Mouse (Mus musculus) cerebellum, adult (tissue): ENCODE results near the gene Ppfia3.
"Not testable (repeated sequence)": the region's sequence is repeated elsewhere in the genome, so short reads cannot be mapped to it uniquely, and the experiment has no call there.

Experiments used
- ATAC-seq: cut with Nextera tagmentation; 2 replicates; pipeline ENCODE4 v1.9.2; 2017; ENCODE audit warnings: mild to moderate bottlenecking, moderate library complexity, mixed read lengths; ENCODE audit not compliant: insufficient number of reproducible peaks, low FRiP score, low TSS enrichment

Gene Ppfia3

GRCm38 (mm10) chr7:45395129-45395541 lies 28.3 kb upstream of the Ppfia3 start:
- peak; percentile 61; the same call in 1 of the 2 replicates for ATAC-seq

DNA sequence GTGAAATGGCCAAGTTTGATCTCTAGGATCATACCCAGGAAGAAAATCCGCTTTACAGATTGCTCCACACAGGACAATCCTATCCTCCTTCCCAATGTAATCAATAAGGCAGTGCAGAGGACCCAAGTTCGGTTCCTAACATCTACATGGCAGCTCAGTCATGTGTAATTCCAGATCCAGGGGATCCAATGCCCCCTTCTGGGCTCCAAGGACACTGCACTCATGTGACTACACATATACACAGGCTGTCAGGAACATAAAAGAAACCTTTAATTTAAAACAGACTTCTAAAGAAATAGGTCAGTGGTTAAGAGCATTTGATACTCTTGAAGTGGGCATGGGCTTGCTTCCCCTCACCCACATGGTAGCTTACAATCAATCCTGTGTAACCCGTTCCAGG lies 19.3 kb upstream of the Ppfia3 start:
- ATAC-seq = no peak

DNA sequence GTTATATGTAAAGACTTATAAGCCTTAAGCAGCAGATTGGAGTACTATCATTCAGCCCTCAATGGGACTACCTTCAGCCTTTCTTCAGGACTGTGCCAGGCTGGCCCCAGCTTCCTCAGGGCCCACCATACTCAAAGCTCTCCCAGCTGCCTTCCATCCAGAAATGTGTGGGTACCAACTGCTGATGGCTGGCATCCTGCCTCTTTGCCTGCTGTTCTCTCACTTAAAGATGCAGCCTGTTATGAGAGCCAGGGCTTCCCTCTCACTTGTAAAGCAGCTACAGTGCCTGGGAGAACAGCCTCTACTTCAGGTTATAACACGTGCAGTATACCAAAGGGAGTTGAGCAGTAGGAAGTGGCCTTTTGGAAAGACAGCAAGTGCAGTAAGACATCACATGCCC lies 9.2 kb upstream of the Ppfia3 start:
- ATAC-seq = no peak

GRCm38 (mm10) chr7:45374620-45375019 lies 7.8 kb upstream of the Ppfia3 start:
- no peak for ATAC-seq

DNA sequence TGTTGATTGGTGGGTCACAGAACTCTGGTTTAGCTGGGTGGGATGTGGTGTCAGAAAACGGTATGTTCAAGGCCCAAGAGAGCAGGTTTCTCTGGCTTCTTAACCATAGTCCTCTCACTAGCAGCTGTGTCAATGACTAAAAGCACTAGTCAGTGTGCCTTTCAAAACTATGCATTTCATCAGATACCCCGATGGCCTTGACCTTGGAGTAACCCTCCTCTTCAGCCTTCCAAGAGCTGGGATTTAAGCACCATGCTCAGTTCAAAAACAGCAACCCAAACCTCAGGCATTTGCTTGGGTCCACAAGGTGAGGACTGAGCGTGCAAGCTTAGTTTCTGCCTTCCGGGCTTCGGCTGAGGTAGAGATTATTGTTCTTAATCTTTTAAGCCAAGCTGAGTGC lies 5.6 kb upstream of the Ppfia3 start:
- no peak for ATAC-seq

GRCm38 (mm10) chr7:45370475-45371311 lies 3.9 kb upstream of the Ppfia3 start, which contains the start of gene Lin7b:
TSS of gene Lin7b (minus strand) at chr7:45370583.
- peak; percentile 45; the same call in 1 of the 2 replicates for ATAC-seq

- no peak for ATAC-seq
These were observed 3.1 kb upstream of the Ppfia3 start for GRCm38 (mm10) chr7:45369836-45370474.

DNA sequence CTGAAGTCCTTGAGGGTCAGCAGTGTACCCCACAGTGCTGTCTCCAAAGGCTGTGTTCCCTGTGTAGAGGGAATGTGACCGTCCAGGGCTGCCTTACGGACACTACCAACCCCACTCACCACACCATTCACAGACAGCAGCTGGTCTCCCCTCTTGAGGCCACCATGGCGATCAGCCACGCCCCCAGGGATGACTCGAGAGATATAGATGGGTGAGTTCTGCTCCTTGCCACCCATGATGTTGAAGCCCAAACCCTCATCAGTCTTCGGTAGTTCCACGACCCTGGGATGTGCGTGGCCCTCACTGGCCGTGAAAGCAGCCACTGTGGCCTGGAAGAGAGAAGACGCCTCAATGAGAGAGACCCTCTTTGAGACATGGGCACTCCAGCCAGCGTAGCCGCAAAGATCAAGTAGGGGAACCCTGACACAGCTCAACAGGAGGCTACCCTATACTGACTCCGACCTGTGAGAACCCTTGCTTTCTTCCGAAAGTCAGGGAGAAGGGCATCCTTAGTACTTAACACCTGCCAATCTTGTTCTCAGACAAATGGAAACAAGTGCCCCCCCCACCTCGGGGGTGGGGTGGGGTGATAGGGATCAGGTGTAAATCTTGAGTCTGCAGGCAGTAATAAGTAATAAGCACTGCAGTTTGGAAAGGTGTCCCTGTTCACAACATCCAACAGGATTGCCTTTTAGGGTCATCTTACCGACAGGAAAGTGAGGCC lies 2.4 kb upstream of the Ppfia3 start:
- no peak for ATAC-seq

GRCm38 (mm10) chr7:45368178-45368577 lies 1.4 kb upstream of the Ppfia3 start:
- ATAC-seq = no peak

- ATAC-seq = peak; percentile 77
These were observed 431 bp upstream of the Ppfia3 start for GRCm38 (mm10) chr7:45367020-45367880.

DNA sequence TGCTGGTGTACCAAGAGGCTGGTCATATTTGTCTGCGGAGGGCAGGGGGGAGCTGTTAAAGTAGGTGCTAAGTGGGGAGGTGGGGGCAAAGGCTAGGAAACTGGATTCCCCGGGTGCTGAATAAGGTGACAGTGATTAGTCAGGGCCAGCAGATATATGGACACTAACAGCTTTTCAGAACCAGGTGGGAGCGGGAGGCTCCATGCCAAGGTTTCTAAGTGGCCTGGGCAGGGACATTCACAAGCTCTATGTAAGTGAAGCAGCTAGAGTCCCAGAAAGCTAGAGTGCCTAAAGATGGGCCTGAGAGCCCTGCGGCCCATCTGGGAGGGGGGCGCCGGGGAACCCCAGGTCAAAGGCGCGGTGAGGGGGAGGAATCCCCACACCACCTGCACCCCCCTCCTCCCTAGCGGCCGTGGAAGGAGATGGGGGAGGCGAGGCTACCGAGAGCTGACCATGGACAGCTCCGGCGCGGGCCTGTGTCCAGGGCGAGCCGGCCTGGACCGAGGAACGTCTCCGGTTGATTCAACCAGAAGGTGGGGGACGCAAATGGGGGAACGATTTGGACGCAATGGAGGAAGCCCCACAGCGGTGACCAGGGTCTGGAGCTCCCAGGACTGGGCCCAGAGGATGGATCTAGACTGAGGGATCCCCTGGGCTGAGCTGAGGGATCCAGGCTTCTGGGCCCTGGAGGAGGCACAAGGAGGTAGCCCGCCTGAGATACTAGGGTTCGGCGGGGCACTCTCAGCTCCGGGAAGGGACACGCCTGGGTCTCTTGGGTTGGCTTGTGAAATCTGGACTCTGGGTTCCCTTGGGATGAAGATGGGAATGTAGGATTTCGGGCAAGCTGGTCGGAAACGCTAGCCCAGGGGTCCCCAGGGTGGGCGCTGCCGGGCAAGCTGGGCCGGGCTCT lies 822 bp downstream of the Ppfia3 start:
- ATAC-seq = no peak

DNA sequence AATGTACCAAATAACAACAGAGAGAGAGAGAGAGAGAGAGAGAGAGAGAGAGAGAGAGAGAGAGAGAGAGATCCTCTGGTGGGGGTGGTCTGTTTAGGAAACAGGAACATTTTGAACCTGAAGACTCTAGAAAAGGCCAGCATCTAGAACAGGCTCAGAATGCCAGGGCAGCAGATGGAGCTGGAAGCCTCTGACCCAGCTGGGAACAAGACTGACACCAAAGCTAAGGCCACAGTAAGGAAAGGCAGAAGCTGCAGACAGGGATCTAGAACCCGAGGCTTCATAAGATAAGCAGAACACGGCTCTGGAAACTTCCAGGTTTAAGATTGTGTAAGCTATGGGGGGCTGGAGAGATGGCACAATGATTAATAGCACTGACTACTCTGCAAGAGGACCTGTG lies 2.8 kb downstream of the Ppfia3 start:
- no peak for ATAC-seq

DNA sequence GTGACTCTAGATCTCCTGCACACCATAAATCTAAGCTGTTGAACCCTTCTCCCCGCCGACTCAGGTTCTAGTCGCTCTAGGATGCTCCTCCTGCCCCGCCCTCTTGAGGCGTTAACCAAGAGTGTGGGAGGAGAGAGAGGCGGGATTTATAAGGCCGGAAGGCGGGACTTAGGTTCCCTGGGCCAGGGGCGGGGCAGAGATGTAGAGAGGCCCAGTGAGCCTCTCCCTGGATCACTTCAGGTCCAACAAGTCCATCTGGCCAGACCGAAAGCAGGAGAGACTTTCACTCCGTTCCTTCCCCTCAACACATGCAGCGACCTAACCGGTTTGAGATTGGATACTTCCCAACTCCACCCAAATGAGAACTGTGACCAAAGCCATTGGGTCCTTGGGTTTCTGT lies 4.0 kb downstream of the Ppfia3 start:
- ATAC-seq = no peak

GRCm38 (mm10) chr7:45361243-45361804 lies 5.5 kb downstream of the Ppfia3 start:
- peak; percentile 66 for ATAC-seq

GRCm38 (mm10) chr7:45360404-45361125 lies 6.3 kb downstream of the Ppfia3 start:
- no peak for ATAC-seq

- ATAC-seq = not testable (repeated sequence)
These were observed 7.7 kb downstream of the Ppfia3 start for GRCm38 (mm10) chr7:45359081-45359480.

- no peak for ATAC-seq
These were observed 10.7 kb downstream of the Ppfia3 start for GRCm38 (mm10) chr7:45356087-45356486.
